Mouse (Mus musculus): ENCODE measurements around the gene Ogn. TPM values are rescaled to one million over a fixed set of nuclear protein-coding genes. Genes with fewer than 3 reads are reported as not detected.
"Not testable (repeated sequence)": the region's sequence is repeated elsewhere in the genome, so short reads cannot be mapped to it uniquely, and the experiment has no call there.

The Ogn gene
- 2.0 and 3.6 TPM in 2 replicates for polyA plus RNA-seq (2016; fragmentation: Nextera tagmentation; extraction: Ambion mirVana)

GRCm38 (mm10) chr13:49607714-49608113 is at the start of gene Ogn:
Gene Ogn, plus strand, starts transcription at chr13:49608046.
- no peaks in the 10 kb centered on the region for H3K9me3 ChIP-seq
- no peaks in the 10 kb centered on the region for H3K4me1 ChIP-seq
- H3K27me3 ChIP-seq (replicated peaks; ENCODE audit: low read depth, poor library complexity, severe bottlenecking), result no peaks in the 10 kb centered on the region
- no peaks in the 10 kb centered on the region for H3K36me3 ChIP-seq (replicated peaks)
- H3K27ac ChIP-seq (replicated peaks), result no peak within 1 kb of the TSS
- DNase-seq (ENCODE audit: low spot score), result no peak
- H3K4me3 ChIP-seq, result no peak within 1 kb of the TSS
- WGBS, result 67% methylated on average over 4 of the region's 4 CpGs

DNA sequence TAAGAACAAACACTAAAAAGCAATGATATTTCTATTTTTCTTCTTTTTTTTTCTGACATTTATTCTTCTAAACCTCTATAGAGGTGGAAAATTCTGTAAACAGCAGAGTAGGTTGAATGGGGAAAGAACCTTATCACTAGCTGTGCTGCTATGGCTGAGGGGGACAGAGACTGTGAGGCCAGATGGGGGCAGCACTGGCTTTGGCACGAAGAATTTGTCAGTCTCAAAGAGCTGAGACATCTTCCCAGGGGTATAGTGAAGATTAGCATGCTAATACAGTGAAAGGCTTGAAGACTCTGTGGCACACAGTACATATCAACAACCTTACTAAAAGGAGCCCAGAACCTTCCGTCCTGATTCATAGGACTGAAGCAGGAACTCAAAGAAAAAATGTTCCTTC is 48.7 kb upstream of the Ogn start:
- Histone ChIP-seq H3K27me3 (replicated peaks; ENCODE audit: low read depth, poor library complexity, severe bottlenecking) (no peaks in the 10 kb centered on the region), H3K27ac (replicated peaks) (no peak overlapping the region), H3K36me3 (replicated peaks) (no peaks in the 10 kb centered on the region), H3K4me3 (no peak overlapping the region), H3K4me1 (no peaks in the 10 kb centered on the region), H3K9me3 (no peaks in the 10 kb centered on the region)
- DNase-seq (ENCODE audit: low spot score), result peak; percentile 22
- 33% methylated on average over 2 of the region's 2 CpGs for WGBS

GRCm38 (mm10) chr13:49560886-49561285 is 47.0 kb upstream of the Ogn start:
- WGBS, result 70% methylated on average over 2 of the region's 2 CpGs
- Histone ChIP-seq H3K27me3 (replicated peaks; ENCODE audit: low read depth, poor library complexity, severe bottlenecking) (no peaks in the 10 kb centered on the region), H3K9me3 (no peaks in the 10 kb centered on the region), H3K4me1 (no peaks in the 10 kb centered on the region), H3K4me3 (no peak overlapping the region), H3K36me3 (replicated peaks) (no peaks in the 10 kb centered on the region), H3K27ac (replicated peaks) (no peak overlapping the region)
- DNase-seq (ENCODE audit: low spot score), result no peak

- no peak for DNase-seq (ENCODE audit: low spot score)
- WGBS, result 85% methylated on average over 1 of the region's 1 CpGs
- Histone ChIP-seq H3K36me3 (replicated peaks) (no peaks in the 10 kb centered on the region), H3K4me1 (no peaks in the 10 kb centered on the region), H3K4me3 (no peak overlapping the region), H3K27ac (replicated peaks) (no peak overlapping the region), H3K9me3 (no peaks in the 10 kb centered on the region), H3K27me3 (replicated peaks; ENCODE audit: low read depth, poor library complexity, severe bottlenecking) (no peaks in the 10 kb centered on the region)
These were observed 43.5 kb upstream of the Ogn start for GRCm38 (mm10) chr13:49564347-49564746.

DNA sequence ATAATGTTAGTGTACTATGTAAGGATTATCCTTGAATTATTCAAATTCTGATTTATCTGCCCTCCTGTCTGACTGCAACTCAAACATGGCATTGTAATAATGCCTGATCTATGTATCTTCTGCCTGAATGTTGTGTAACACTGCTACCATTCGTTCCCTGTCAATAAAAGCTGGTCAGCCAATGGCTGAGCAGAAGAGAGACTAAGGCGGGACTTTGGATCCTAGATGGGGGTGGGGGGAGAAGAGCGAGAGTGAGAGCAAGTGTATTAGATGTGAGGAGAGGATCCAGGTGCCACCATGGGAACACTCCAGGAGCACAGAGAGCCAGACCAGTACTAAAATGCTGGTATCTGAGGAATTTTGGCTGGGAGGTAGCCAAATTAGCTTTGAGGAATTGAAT is 37.5 kb upstream of the Ogn start:
- H3K36me3 ChIP-seq (replicated peaks), result no peaks in the 10 kb centered on the region
- 70% methylated on average over 3 of the region's 3 CpGs for WGBS
- no peaks in the 10 kb centered on the region for H3K27me3 ChIP-seq (replicated peaks; ENCODE audit: low read depth, poor library complexity, severe bottlenecking)
- H3K27ac ChIP-seq (replicated peaks), result no peak overlapping the region
- H3K4me3 ChIP-seq, result no peak overlapping the region
- no peaks in the 10 kb centered on the region for H3K4me1 ChIP-seq
- H3K9me3 ChIP-seq, result no peaks in the 10 kb centered on the region
- no peak for DNase-seq (ENCODE audit: low spot score)

- Histone ChIP-seq H3K4me1 (no peaks in the 10 kb centered on the region), H3K27ac (replicated peaks) (no peak overlapping the region), H3K36me3 (replicated peaks) (no peaks in the 10 kb centered on the region), H3K9me3 (no peaks in the 10 kb centered on the region), H3K4me3 (no peak overlapping the region), H3K27me3 (replicated peaks; ENCODE audit: low read depth, poor library complexity, severe bottlenecking) (no peaks in the 10 kb centered on the region)
- no peak for DNase-seq (ENCODE audit: low spot score)
- WGBS, result 87% methylated on average over 2 of the region's 2 CpGs
These were observed 36.4 kb upstream of the Ogn start for GRCm38 (mm10) chr13:49571418-49571817.

DNA sequence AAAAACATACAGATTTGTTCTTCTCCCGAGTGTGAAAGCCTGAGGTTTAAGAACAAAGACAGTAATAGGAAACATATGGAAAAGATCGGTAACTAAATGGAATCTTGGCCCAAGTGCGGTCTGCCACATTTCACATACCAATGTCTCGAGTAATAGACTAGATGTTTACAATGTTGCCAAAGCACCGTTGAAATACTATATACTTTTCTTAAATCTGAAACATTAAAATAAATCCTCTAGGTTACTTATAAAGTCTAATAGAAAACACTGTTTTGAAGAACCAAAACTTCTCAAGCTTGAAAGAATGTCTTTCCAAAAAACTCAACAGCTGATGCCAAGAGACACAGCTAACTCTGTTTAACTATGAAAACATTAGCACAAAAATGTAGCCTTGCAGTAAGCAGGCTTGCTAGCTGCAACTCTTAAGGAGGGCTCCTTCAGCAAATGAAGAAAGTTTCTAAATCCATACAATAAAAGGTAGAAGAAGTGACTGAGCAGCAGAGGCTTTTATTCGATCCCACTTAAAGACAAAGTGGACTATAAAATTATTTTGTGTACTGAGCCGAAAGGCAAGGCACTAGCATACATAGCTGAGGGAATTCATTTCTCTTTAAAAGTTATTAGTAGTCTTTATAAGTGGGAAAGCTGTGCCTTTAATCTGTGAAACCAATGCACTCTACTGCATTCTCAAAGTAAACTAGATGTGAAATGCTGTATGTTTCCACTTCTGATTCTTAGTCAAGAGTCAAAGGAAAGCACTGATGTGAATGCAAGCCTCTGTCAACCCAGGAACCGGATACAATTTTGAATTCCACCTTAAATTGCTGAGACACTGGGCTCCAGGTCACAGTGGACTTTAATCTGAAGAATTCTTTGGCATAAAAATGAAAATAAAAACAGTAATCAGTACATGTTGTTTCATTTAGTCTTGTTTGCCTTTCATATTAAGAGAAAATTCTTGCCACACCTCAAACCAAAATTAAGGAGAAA is 26.0 kb upstream of the Ogn start, which contains the start of gene Omd:
Gene Omd (plus strand): TSS at position 922 of the 990 bp plus-strand sequence.
- peak within 1 kb of the TSS; percentile 88 for H3K27ac ChIP-seq (replicated peaks)
- no peak within 1 kb of the TSS for H3K4me3 ChIP-seq
- H3K27me3 ChIP-seq (replicated peaks; ENCODE audit: low read depth, poor library complexity, severe bottlenecking), result no peaks in the 10 kb centered on the region
- no peak for DNase-seq (ENCODE audit: low spot score)
- H3K4me1 ChIP-seq, result peaks cover 18% of the 10 kb centered on the region; the same call in 1 of the 2 replicates
- WGBS, result 48% methylated on average over 8 of the region's 8 CpGs
- no peaks in the 10 kb centered on the region for H3K36me3 ChIP-seq (replicated peaks)
- H3K9me3 ChIP-seq, result no peaks in the 10 kb centered on the region

DNA sequence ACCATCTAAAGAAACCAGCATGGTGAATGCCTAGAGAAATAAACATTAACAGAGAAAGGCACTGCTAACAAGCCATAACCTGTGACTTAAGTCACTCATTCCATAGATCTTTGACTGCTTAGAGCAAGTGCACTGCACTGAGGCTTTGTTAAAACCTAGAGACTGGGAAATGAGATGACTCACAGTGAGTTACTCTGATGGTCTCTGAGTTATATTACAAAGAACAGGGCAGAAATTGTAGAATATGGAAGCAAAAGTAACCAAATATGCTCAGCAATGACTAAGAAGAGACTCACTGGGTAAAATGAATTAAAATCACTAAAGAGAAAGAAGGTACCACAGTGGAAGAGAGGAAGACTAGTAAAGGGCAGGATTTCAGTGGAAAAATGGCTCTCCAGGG is 24.0 kb upstream of the Ogn start:
- Histone ChIP-seq H3K4me1 (peaks cover 18% of the 10 kb centered on the region; the same call in 1 of the 2 replicates), H3K4me3 (no peak overlapping the region)

DNA sequence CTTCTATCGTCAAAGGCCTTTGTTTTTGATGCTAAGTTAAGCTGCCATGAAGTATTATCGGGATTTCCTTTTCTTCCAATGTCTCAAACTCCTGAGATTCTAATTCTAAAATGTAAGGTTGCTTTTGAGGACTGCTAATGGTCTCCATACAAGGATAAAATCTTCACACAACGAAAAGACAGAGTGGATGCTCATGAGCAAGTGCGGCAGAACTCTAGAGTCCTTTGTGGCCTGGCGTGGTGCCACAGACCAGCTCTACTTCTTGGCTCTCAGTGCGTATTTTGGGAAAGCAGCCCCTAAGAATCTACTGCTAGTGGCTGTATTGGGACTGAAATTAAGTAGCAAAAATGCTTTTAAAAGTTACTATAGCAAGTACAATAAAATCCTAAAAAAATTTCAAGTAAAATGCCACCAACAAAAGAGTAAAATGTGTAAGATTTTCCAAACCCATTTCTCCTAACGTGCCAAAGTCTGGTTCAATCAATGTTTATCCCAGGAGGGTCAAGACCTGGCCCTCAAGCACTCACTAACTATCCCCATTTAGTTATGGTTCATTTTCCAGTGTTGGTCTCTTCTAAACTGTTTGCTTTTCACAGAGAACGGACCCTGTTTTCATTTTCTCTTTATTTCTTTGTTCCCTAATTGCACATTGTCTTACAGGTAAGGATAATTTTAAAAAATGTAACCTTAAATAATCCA is 23.4 kb upstream of the Ogn start:
- Histone ChIP-seq H3K36me3 (replicated peaks) (no peaks in the 10 kb centered on the region), H3K4me3 (no peak overlapping the region), H3K9me3 (no peaks in the 10 kb centered on the region), H3K4me1 (peaks cover 18% of the 10 kb centered on the region; the same call in 1 of the 2 replicates), H3K27ac (replicated peaks) (peak overlapping the region; percentile 52), H3K27me3 (replicated peaks; ENCODE audit: low read depth, poor library complexity, severe bottlenecking) (no peaks in the 10 kb centered on the region)
- 72% methylated on average over 8 of the region's 8 CpGs for WGBS
- no peak for DNase-seq (ENCODE audit: low spot score)

More for the DNA sequence above, 24.0 kb upstream of the Ogn start:
- H3K36me3 ChIP-seq (replicated peaks), result no peaks in the 10 kb centered on the region
- H3K9me3 ChIP-seq, result no peaks in the 10 kb centered on the region
- DNase-seq (ENCODE audit: low spot score), result no peak
- peak overlapping the region; percentile 52; the same call in 1 of the 2 replicates for H3K27ac ChIP-seq (replicated peaks)
- H3K27me3 ChIP-seq (replicated peaks; ENCODE audit: low read depth, poor library complexity, severe bottlenecking), result no peaks in the 10 kb centered on the region

DNA sequence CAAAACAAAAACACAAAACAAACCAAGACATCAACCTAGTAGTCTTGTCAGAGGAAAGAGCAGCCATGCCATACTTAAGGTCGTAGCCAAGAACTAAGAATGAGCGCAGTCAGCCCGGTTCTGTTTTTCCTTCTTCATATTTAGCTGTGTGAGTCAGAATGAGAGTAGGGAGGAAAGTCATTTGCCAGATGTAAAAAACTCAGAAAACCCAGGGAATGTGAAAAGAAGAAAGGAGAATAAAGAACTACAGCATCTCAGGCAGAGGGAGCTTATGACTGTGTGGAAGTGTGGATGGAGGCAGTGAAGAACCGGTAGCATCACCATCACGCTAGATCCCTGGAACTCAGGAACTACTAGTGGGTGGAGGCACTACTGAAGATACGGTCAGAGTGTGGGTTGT is 21.8 kb upstream of the Ogn start:
- DNase-seq (ENCODE audit: low spot score), result no peak
- Histone ChIP-seq H3K27me3 (replicated peaks; ENCODE audit: low read depth, poor library complexity, severe bottlenecking) (no peaks in the 10 kb centered on the region), H3K9me3 (no peaks in the 10 kb centered on the region), H3K4me1 (peaks cover 18% of the 10 kb centered on the region; the same call in 1 of the 2 replicates), H3K36me3 (replicated peaks) (no peaks in the 10 kb centered on the region), H3K27ac (replicated peaks) (no peak overlapping the region), H3K4me3 (no peak overlapping the region)
- WGBS, result 93% methylated on average over 6 of the region's 6 CpGs

GRCm38 (mm10) chr13:49602541-49602940 is 5.3 kb upstream of the Ogn start:
- not testable (repeated sequence) for H3K4me3 ChIP-seq; H3K4me1 ChIP-seq; DNase-seq (ENCODE audit: low spot score); H3K9me3 ChIP-seq; H3K36me3 ChIP-seq (replicated peaks); H3K27me3 ChIP-seq (replicated peaks; ENCODE audit: low read depth, poor library complexity, severe bottlenecking); H3K27ac ChIP-seq (replicated peaks)
- 60% methylated on average over 2 of the region's 2 CpGs for WGBS

DNA sequence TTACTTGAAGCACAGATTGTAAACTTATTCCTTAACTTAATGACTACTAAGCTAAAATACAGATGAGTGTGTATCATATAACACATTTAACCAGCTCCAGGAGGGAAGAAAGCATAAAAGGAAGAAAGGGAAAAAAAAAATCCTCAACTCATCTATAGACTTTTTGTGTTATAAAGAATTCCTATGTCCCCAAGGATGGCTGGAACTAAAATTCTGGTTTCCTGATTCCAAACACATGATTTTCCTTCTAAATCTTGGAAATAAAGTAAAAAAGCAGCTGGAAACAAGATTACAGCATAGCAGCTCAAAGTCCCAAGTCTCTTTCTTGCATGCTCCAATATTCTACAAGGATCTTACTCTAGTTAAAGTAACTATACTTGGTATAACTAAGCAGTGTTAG is 4.2 kb upstream of the Ogn start:
- DNase-seq (ENCODE audit: low spot score), result no peak
- Histone ChIP-seq H3K27me3 (replicated peaks; ENCODE audit: low read depth, poor library complexity, severe bottlenecking) (no peaks in the 10 kb centered on the region), H3K27ac (replicated peaks) (no peak overlapping the region), H3K4me1 (no peaks in the 10 kb centered on the region), H3K9me3 (no peaks in the 10 kb centered on the region), H3K4me3 (no peak overlapping the region), H3K36me3 (replicated peaks) (peaks cover 6% of the 10 kb centered on the region)

All from embryonic facial prominence, embryonic 10.5 days (tissue).